Mouse (Mus musculus) urinary bladder, postnatal 4 days (tissue): Measurements from ENCODE around the gene Dot1l.
A peak's percentile ranks its signal among the peaks of the same experiment; 100 is the strongest.

ENCODE experiments used
- DNase-seq, 2 experiments: peaks; one replicate each; pipeline ENCODE4 v3.0.0; 2021 to 2022; ENCODE audit warnings: low spot score in 2 of 2

Gene Dot1l

GRCm38 (mm10) chr10:80757717-80758116 is 2.7 kb downstream of the Dot1l start:
- peak; percentile 64 to 71 for DNase-seq

- DNase-seq: no peak
Measured at GRCm38 (mm10) chr10:80758651-80759050, 3.6 kb downstream of the Dot1l start.

GRCm38 (mm10) chr10:80760596-80761524 is 5.9 kb downstream of the Dot1l start:
- DNase-seq: no peak

- DNase-seq: no peak
Measured at GRCm38 (mm10) chr10:80761821-80762220, 6.8 kb downstream of the Dot1l start.

GRCm38 (mm10) chr10:80763502-80763901 is 8.5 kb downstream of the Dot1l start:
- no peak for DNase-seq

- no peak for DNase-seq
Measured at GRCm38 (mm10) chr10:80765746-80766145, 10.7 kb downstream of the Dot1l start.

- no peak for DNase-seq
Measured at GRCm38 (mm10) chr10:80766161-80766815, 11.3 kb downstream of the Dot1l start.

- DNase-seq: no peak
Measured at GRCm38 (mm10) chr10:80768365-80768764, 13.4 kb downstream of the Dot1l start.

GRCm38 (mm10) chr10:80773816-80774215 is 18.8 kb downstream of the Dot1l start:
- DNase-seq: no peak

GRCm38 (mm10) chr10:80774549-80774948 is 19.5 kb downstream of the Dot1l start:
- DNase-seq: peak; percentile 67 to 79

- no peak for DNase-seq
Measured at GRCm38 (mm10) chr10:80774981-80775380, 20.0 kb downstream of the Dot1l start.

- no peak for DNase-seq
Measured at GRCm38 (mm10) chr10:80775731-80776130, 20.7 kb downstream of the Dot1l start.

GRCm38 (mm10) chr10:80776358-80776869 is 21.4 kb downstream of the Dot1l start:
- DNase-seq: no peak

- no peak for DNase-seq
Measured at GRCm38 (mm10) chr10:80777123-80777522, 22.1 kb downstream of the Dot1l start.

GRCm38 (mm10) chr10:80779565-80779964 is 24.6 kb downstream of the Dot1l start:
- no peak for DNase-seq

GRCm38 (mm10) chr10:80784302-80784701 is 29.3 kb downstream of the Dot1l start:
- DNase-seq: no peak

GRCm38 (mm10) chr10:80784871-80785270 is 29.9 kb downstream of the Dot1l start:
- DNase-seq: no peak

GRCm38 (mm10) chr10:80785963-80786362 is 31.0 kb downstream of the Dot1l start:
- no peak for DNase-seq

- DNase-seq: no peak
Measured at GRCm38 (mm10) chr10:80787517-80787916, 32.5 kb downstream of the Dot1l start.

GRCm38 (mm10) chr10:80790761-80791404 is 35.9 kb downstream of the Dot1l start:
- no peak for DNase-seq

- DNase-seq: no peak
Measured at GRCm38 (mm10) chr10:80791476-80792174, 36.6 kb downstream of the Dot1l start.
